Mouse (Mus musculus) adrenal gland (tissue): ENCODE results near the gene Nim1k.

Source experiments
- intact Hi-C: fragments of 180-260 bp; cut with DNase I; formaldehyde crosslinking; loops from one replicate; pipeline ENCODE4 v1.15.1; 2025
- long read RNA-seq, 2 experiments: library from polyadenylated mRNA; unstranded; transcript quantifications; one replicate each; pipeline ENCODE4 v2.0.0; 2020; ENCODE audit warnings: borderline replicate concordance in 1 of 2; ENCODE audit not compliant: insufficient replicate concordance in 1 of 2

Nim1k gene
- long read RNA-seq, experiment 1, full-length matches to known transcripts = 1 of 4 reads
- long read RNA-seq, experiment 1, partial matches to known transcripts = 1 of 4 reads
- long read RNA-seq, experiment 1, other reads (novel, unspliced or antisense) = 2 of 4 reads
- long read RNA-seq, experiment 2, full-length matches to known transcripts = 2 of 5 reads
- long read RNA-seq, experiment 2, partial matches to known transcripts = 2 of 5 reads
- long read RNA-seq, experiment 2, other reads (novel, unspliced or antisense) = 1 of 5 reads

DNA sequence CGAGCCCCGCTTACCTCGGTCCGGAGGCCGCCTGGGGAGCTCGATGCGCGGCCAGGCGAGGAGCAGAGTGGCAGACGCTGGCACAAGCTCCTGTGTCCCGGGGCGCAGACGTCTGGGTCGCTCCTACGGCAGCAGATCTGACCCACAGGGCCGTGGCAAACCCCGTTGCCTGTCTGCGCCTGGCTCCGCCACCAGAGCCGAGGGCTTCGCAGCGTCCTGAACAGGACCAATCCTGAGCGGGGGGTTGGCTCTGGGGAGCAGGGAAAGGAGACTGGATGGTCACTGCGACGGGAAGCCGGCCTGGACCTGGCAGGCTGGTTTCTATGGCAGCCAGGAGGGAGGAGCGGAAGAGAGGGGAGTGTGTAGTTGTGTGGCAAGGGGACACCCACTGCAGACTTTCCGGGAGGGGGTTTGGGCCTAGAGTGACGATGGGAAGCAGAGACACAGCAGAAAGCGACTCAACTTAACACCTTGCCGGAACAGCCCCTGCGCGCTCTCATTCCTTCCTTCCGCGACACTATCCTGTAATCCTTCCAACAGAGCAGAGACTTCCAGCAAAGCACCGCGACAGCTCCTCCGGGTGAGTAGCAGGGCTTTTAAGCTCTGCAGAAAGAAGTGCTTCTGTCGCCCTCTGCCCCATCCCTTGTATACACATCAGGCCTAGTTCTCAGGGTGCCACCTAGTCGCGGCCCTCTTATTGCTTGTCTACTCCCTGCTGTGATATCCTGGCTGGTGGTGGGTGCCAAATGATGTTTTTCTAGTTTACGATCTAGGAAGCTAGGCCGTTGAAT lies at the start of gene Nim1k:
Nim1k (minus strand) TSS at position 202 of the 791 bp plus-strand sequence.
- intact Hi-C loops = no loop called here

DNA sequence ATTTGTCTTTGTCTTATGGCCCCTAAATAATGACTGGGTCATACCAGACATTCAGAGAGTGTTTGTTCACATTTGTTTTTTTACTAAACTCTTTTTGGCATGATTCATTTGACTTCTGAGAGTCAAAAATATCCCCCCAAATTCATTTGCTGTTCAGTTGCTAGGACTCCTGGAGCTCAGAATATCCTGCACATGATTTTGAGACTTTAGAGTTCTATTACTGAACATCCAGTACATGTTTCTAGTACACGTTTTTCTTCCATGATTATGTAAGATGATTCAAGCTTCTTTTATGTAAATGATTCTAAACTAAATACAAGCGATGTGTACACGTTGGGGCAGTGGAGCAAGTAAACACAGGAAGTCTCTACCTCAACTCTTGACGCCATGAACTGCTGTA lies 42.0 kb upstream of the Nim1k start:
- intact Hi-C loops = no loop called here

DNA sequence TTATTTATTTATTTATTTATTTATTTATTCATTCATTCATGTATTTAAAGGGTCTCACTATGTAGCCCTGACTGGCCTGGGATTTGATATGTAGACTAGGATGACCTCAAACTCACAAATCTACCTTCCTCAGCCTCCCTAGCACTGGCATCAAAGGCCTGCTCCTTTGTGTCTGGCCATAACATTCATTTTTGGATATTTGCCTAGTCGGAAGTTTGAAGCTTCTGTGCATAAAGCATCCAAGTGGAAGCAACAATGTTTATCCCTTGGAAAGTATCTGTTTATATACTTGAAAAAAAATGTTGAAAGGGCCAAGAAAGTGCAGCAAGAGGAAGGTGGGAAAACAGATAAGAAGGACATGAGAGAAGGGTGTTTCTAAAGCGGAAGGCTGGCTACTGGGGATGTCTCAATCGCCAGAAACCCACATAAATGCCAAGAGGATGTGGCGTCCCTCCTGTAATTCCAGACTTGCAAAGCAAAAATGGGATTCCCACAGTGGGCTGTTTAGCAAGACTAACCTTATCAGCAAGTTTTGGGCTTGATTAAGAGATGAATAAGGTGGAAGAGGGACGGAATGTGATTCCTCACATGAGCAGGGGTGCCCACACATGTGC lies 37.2 kb upstream of the Nim1k start:
- intact Hi-C loops = no loop called here

DNA sequence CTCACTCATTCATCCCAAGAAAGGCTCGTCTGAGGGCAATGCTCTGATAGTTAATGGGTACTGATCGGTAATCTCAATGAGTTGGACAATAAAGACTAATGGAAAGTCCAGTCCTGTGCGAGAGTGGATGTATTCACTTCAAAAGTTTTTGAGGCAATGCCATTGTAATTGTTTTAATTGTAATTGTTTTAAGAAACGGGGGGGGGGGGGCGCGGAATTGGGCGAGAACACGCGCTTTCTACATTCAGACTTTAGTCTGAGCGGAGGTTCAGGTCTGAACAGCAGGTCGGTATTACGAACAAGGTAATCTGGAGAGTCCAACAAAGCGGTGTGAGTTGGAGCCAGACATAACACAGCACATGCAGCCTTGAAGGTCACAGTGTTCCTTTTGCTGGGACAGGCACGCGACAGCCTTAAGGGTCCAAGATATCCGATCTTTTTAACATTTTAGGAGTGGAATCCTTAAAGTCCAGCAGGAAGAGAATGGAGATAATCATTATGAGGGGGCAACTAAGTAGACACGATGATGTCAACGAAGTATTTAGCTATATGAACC lies 36.0 kb upstream of the Nim1k start:
- intact Hi-C loops = no loop called here

DNA sequence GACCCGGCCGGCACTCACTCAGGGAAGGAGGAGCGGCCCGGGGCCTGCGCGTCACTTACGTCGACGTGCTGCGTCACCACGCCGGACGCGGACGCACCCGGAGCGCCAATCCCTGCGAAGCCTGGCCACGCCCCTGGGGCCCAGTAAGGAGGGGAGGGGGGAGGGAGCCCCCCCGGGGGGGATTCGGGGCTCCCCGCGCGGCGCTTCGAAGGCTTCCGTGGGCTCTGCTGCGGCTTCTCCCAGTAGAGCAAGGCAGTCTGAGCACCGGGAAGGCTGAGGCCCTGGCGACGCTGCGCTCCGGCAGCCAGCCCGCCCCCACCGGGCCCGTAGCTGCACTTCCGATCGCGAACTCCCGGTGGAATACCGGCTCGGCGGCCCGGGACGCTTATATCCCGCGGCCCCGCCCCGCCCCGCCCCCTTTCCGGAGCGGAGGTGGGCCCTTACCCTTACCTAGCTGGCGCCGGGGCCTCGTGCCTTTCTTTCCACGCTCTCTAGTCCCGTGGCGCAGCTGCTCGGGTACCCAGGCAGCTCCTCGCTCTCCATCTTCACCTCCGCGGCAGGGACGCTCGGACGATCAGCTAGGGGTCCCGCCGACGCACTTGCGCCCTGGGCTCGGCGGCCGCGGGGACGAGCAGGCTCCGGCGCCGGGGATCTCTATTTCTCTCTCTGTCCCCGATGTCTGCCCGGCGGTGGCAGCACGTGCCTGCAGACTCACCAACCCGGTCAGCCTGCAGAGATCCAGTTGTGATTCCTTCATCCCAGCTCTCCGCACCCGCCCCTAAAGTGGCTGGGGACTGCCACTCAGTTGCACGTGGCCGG lies 35.3 kb upstream of the Nim1k start, which contains the start of gene Zfp131:
Zfp131 (minus strand) TSS at position 129 of the 819 bp plus-strand sequence.
- intact Hi-C loops = no loop called here

DNA sequence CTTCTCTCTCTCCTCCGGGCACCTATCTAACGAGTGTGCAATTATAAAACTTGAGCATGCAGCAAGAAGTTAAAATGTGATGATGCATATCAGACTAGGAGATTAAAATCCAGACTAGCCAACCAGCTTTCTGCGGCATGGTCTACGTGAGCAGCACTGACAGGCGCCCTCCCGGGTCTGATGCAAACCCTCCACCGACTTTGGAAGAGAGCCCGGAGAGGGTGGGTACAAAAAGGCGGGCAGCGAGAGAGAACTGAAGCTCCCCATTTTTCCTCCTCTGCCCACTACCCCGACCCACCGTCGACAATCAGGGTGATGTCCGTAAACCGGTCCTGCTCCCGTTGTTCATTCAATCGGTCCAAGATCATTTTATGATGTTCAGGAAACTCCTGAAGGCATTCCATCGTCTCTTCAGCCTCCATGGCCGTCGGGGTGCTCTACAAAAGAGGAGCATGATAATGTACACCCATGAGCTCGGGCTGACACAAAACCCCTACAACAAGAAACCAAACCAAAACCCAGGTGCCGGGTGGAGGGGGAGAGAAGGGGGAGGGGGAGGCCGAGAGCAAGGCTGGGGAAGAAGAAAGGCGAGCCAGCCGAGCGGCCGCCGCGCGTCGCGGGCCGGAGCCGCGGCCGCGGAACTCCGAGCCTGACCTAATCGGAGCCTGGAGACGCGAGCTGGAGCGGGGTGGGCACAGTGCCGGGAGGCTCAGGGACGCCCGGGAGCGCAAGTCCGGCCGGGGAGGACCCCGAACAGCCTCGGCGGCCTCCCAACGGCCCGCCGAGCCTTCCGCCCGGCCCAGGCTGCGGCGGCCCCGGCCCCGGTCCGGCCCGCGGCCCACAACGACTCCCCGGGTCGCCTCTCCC lies 34.4 kb upstream of the Nim1k start:
- intact Hi-C loops = loop anchor here (5.0 kb wide), 1 partner anchor 153 kb away; no protein-coding TSS in a partner anchor

DNA sequence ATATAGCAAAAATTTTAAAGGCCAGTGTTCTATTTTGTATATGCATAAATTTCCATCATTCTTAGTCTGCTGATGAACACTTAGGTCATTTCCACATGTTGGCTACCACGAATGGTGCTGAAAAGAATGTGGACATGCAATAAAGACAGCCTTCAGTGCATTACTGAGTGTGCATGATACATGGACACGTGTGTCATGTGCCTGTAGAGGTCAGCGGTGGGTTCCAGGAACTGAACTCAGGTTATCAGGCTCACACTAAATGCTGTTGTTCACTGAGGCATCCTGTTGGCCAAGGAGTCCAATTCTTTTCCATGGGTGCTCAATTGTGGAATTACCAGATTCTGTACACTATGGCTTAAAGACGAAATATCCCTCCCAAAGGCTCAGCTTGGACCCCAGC lies 27.9 kb upstream of the Nim1k start:
- intact Hi-C loops = no loop called here

DNA sequence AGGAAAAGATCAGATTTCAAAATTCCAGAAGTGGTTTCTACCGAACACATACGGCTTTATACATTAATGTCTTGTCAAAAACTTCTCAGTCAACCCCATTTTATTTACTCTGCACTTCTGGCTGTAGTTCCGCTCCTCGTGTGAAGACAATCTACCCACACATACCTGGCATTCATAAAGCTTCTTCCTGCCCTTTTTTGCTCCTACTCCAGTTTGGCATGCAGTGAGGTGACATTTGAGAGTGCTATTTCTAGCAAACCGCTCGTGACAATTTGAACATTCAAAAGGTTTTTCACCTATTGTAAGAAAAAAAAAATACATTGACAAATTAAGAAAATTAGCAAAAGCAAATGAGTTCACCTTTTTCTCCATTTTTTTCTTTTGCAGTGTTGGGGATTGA lies 12.9 kb upstream of the Nim1k start:
- intact Hi-C loops = no loop called here

DNA sequence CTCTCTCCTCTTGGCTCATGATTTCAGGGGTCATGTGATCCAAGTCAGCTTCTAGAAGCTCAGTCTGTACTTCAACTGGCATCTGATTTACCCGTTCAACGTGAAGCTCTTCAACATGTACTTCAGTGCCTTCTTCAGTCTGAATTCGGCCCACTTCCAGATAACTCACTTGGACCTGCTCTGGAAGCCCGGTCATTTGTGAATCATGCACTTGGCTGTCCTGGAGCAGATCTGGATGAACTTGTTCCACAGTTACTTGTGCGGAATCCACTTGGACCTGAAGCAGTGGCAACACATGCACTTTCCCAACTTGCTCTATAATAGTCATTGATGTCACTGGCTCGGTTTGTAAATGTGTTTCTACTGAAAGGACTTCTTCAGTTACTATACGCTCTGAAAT lies 10.8 kb upstream of the Nim1k start:
- intact Hi-C loops = no loop called here

DNA sequence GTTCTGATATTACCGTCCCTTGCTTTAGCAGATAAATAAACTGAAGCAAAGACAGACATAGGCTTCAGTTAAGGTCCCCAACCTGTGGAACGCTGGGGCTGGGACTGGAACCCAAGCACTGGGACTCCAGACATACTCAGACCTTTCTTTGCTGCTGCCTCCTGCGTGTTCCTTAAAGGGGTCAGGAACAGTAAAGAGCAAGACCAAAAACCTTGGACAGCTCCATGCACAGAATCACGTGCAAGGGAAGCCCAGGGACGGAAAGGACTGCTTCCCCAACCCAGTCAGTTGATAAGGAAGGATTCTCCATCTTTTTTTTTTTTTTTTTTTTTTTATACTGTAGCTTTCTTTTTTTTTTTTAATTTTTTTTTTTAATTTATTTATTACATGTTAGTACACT lies 1.1 kb upstream of the Nim1k start:
- intact Hi-C loops = no loop called here

DNA sequence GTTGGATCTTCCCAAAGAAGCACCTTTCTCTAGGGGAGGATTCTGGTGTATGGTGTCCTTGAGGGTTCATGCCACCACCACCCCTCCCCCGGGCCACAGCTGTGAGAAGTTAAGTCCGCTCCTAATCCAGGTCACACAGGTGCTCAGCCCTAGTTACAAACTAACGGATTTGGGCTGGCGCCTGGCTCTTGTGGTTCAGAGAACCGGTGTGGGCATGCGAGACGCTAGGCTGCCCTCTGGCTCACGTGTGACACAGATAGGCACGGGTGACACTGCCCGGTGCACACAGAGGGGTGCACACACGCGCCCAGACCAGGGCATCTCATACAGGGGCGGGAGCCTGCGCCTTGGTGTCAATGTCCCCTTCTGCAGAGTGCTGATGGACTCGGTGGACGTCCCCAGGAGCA lies 538 bp downstream of the Nim1k start:
- intact Hi-C loops = no loop called here

DNA sequence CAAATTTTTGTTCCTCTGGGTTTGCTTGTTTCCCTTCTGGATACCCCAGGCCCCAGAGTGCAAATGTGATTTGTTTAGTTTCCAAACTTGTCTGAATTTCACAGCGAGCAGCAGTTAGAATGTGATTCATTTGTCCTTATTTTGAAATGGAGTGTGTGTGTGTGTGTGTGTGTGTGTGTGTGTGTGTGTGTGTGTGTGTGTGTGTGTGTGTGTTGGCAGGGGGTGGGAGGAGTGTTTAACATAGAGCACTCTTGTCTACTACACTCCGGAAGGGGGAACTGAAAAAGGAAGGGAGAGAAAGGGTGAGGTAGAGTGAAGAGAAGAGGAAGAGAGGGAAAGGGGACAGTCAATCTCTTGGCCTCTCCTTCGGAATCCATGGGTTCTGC lies 1.1 kb downstream of the Nim1k start:
- intact Hi-C loops = no loop called here

DNA sequence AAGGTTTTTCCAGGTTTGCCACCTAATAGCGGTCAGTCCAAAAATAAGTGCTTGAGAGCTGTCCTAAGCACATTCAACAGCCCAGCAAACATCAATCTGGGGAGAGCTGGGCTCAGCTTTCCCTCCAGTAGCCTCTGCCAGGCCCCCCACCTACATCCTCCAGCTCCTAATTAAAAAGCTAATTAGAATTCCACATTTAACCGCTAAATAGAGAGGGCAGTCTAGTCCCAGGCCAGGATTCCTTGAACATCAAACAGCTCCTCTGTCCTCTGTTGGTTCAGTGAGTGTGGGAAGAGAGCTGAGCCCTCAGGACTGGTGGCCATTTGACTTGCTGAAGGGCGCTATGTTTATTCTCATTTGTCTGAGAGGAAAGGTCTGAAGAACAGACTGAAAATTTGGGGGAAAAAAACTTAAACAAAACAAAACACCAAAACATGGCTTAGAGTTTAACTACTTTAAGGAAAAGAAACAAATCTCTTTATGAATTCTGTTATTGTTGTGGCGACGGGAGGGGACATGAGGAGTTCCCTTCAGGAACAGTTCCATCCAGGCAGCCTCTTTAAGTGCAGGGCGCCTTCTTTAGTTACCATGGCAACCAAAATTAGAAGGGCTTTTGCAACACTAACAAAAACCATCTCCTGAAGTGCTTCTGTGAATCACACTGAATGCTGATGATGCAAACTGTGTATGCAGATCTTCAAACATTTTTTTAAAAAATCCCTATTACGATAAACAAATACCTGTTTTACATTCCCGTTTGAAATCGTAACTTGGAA lies 1.6 kb downstream of the Nim1k start:
- intact Hi-C loops = no loop called here

DNA sequence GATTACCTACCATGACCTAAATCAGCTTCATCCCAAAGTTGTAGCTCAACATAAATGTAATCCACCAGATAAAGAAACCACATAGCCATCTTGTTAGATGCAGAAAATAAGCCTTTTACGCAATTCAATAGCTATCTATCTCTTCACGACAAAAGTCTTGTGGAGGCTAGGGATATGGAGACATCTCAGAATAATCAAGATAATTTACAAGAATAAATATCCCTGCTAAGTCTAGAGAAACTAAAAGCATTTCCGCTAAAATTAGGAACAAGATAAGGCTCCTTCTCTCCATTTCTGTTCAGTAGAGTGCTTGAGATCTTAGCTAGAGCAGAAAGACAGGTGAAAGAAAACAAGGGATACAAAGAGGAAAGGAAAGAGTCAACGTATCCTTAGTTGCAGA lies 8.8 kb downstream of the Nim1k start:
- intact Hi-C loops = no loop called here

DNA sequence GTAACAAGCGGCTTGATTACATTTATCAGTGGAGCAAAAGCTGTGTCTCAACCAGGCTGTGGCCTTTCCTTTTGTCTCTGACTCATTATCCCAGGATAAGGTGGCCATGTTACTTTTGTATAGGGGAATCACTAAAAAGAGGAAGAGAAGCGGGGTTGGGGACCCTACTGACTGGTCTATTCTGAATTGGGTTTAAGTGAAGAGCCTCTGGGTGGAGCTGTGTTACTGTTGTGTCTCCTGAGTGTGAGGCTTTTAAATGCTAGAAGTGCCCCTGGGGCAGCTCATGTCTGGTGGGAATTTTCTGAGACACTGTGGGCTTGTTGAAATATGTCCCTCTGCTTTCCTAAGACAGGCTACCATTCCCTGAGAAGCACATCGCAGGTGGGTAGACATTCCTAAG lies 12.2 kb downstream of the Nim1k start:
- intact Hi-C loops = no loop called here

DNA sequence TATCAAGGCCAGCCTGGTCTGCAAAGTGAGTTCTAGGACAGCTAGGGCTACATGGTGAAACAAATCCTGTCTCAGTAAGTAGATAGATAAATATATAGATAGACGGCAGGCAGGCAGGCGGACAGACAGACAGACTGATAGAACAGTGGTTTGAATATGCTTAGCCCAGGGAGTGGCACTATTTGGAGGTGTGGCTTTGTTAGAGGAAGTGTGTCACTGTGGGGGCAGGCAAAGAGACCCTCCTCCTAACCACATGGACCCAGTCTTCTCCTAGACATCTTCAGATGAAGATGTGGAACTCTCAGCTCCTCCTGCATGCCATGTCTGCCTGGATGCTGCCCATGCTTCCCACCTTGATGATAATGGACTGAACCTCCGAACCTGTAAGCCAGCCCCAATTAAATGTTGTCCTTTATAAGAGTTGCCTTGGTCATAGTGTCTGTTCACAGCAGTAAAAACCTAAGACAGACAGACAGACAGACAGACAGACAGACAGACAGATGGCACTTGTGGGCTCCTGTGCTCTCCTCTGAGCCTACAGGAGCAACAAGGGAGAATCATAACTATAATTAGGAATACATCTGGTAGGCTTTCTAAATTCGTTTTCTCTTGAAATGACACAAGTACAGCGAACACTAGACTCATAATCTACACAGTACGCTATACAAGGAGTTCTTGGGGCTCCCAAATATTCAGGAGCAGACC lies 12.8 kb downstream of the Nim1k start:
- intact Hi-C loops = no loop called here

DNA sequence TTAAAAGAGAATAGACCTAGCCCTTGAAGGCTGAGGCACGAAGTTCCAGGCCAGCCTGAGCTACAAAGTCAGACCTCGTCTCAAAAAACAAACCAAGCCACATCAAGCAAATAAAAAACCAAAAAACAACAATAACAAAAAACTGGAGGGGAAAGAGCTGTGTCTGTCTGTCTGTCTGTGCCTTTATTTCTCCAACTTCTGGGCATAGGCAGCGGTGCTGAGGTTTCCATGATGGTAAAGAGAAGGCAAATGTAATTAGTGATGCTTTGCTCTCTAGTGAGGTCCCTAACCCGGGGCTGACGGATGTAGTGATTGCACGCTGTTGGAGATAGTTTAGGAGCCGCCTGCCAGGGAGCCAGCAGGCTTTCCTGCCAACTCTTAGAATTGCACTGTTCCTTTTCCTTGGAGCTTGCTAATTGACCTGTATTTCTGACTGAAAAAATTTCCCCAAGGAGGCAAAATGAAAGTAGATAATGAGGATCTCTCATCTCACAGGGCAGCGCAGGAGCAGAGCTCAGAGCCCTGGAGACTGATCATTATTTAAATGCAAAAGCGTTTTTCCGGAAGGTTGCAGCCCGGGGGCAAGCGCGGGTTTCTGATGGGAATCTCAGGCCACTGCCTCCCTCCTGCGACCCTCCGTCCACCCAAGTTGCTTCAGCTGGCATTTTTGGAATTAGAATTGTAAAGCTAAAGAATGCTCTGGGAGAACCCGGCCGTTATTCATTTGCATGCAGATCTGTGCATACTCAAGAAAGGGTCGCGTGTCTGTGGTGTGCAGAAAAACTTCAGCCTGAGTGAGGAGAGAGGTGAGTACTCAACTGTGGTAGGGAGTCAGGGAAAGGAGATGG lies 14.1 kb downstream of the Nim1k start:
- intact Hi-C loops = no loop called here

DNA sequence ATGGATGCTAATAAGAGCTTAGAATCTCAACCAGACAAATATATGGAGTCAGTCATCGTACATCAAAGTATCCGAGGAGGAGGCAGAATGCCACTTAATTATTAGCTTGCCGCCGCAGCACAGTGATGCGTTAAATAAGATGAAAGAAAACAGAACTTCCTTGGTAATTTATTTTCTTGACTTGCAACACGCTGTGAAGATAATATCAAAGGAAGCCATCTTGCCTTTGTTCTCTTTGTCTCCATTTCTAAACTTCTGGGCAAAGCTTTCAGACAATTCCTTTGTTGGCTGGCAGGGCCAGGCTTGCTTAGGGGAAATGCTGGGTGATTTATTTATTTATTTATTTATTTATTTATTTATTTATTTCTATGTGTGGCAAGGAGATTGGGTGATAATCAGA lies 24.2 kb downstream of the Nim1k start:
- intact Hi-C loops = no loop called here
